Mouse (Mus musculus) forebrain, embryonic 11.5 days (tissue): ENCODE measurements around the gene Col23a1. TPM values are rescaled to one million over a fixed set of nuclear protein-coding genes. Genes with fewer than 3 reads are reported as not detected.

Experiments
- ATAC-seq: fragments of 200-750 bp; cut with Nextera tagmentation; replicated peaks from 2 replicates; pipeline ENCODE4 v1.8.0; 2017; ENCODE audit warnings: moderate TSS enrichment; ENCODE audit not compliant: low FRiP score
- DNase-seq: peaks from one replicate; pipeline ENCODE4 v3.0.0-alpha.2; 2017; ENCODE audit warnings: low spot score
- H3K27ac ChIP-seq: fragments of 300-500 bp; sonication (generic); 2 replicates; pipeline ENCODE4 v1.5.1; 2014; ENCODE audit warnings: low read depth, low read length
- H3K27me3 ChIP-seq: fragments of 300-500 bp; sonication (generic); 2 replicates; pipeline ENCODE4 v1.6.1; 2014; ENCODE audit warnings: mild to moderate bottlenecking, low read length, mixed read lengths; ENCODE audit not compliant: control insufficient read depth, insufficient read depth
- H3K36me3 ChIP-seq: fragments of 300-500 bp; sonication (generic); 2 replicates; pipeline ENCODE4 v1.6.1; 2014; ENCODE audit warnings: mild to moderate bottlenecking, low read length, moderate library complexity, mixed read lengths; ENCODE audit not compliant: control insufficient read depth, insufficient read depth
- H3K4me1 ChIP-seq: fragments of 300-500 bp; sonication (generic); replicated peaks from 2 replicates; pipeline ENCODE4 v1.6.1; 2014; ENCODE audit warnings: low read length, mixed read lengths; ENCODE audit not compliant: control insufficient read depth, insufficient read depth
- H3K4me2 ChIP-seq: fragments of 300-500 bp; sonication (generic); 2 replicates; pipeline ENCODE4 v1.6.1; 2014; ENCODE audit warnings: low read depth, mild to moderate bottlenecking, low read length, moderate library complexity, mixed read lengths; ENCODE audit not compliant: severe bottlenecking
- H3K4me3 ChIP-seq: fragments of 300-500 bp; sonication (generic); 2 replicates; pipeline ENCODE4 v1.5.1; 2014; ENCODE audit warnings: low read depth, low read length
- H3K9ac ChIP-seq: fragments of 300-500 bp; sonication (generic); 2 replicates; pipeline ENCODE4 v1.6.1; 2014; ENCODE audit warnings: low read length
- H3K9me3 ChIP-seq: fragments of 300-500 bp; sonication (generic); 2 replicates; pipeline ENCODE4 v1.6.1; 2016; ENCODE audit warnings: low read length, mixed read lengths; ENCODE audit not compliant: control insufficient read depth
- WGBS: fragments of 180-500 bp; shearing (Covaris S2); extraction: QIAGEN DNeasy Blood & Tissue Kit; methylation state at CpG from one replicate; pipeline ENCODE4 v1.1.7; 2014; 5-methylcytosine and 5-hydroxymethylcytosine counted together
- polyA plus RNA-seq: library from polyadenylated mRNA; unstranded; fragments of >200 nt; fragmentation: Nextera tagmentation; extraction: Ambion mirVana; gene quantifications from 2 replicates; pipeline ENCODE4 v1.2.1, GENCODE M21; 2014

The Col23a1 gene
- polyA plus RNA-seq, 1 experiment from 2014 or later, result 7.5 TPM

DNA sequence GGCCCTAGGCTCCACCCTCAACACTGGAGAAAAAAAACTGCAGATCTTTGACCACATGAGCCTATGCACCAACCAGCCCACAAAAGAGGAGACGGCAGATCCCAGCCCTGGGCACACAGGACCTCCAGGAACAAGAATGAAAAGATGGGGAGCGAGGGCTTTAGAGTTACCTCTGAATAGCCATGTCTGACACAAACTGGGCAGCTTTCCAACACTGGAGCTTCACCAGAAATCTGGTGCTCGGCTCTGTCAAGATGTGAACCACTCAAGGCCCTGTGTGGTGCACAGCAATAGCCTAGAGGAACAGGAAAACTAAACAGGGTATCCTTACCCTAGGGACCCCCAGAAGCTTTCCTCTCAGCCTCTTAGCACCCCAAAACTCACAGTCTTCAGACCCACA lies 215.2 kb downstream of the Col23a1 start:
- H3K27ac ChIP-seq, result no peak overlapping the region
- no peaks in the 10 kb centered on the region for H3K4me1 ChIP-seq
- no peaks in the 10 kb centered on the region for H3K36me3 ChIP-seq
- ATAC-seq, result no peak
- no peaks in the 10 kb centered on the region for H3K9me3 ChIP-seq
- H3K4me3 ChIP-seq, result no peak overlapping the region
- no peak overlapping the region for H3K9ac ChIP-seq
- DNase-seq, result no peak
- H3K27me3 ChIP-seq, result no peaks in the 10 kb centered on the region
- WGBS, result 81% methylated on average over 3 of the region's 3 CpGs
- H3K4me2 ChIP-seq, result no peak overlapping the region

DNA sequence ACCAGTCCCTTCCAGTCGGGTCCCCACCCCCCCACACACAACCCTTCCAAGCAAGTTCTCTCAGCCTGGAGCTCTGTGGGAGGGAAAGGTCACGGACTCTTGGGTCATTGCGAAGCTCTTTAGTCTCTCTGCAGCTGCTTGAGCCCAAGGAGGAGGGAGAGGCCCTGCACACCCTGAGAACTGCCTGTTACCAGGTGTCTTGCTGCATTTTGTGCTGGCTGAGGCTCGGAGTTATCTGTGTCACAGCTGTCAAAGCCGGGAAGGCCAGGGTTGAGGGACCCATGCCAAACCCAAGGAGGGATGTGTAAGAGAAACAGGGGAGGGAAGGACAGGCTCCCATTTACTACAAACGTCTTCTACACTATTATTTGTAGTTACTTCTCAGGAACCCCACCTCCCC lies 218.3 kb downstream of the Col23a1 start:
- Histone ChIP-seq H3K27me3 (no peaks in the 10 kb centered on the region), H3K36me3 (no peaks in the 10 kb centered on the region), H3K27ac (no peak overlapping the region), H3K9ac (no peak overlapping the region), H3K4me3 (no peak overlapping the region), H3K4me2 (no peak overlapping the region), H3K4me1 (no peaks in the 10 kb centered on the region), H3K9me3 (no peaks in the 10 kb centered on the region)
- ATAC-seq (no peak), DNase-seq (no peak)
- WGBS, result 64% methylated on average over 6 of the region's 6 CpGs

DNA sequence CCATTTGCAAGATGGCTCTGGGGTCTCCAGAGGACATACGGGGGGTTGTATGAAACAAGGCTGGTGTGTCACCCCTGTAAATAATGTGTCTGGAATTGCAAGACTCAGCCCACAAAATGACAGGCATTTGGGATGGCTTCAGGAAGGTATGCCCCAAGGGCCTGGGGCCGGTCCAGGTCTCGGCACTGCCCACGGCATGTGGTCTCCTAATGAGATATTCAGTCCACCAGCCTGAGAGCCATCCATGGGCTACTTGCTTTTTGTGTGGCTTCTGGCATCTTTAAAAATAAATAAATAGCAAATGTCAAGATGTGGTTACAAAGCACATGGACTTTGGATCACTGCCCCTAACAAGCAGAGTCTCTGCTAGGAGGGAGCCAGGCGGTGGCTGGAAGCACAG lies 219.5 kb downstream of the Col23a1 start:
- H3K27me3 ChIP-seq, result no peaks in the 10 kb centered on the region
- no peak overlapping the region for H3K27ac ChIP-seq
- H3K36me3 ChIP-seq, result no peaks in the 10 kb centered on the region
- no peaks in the 10 kb centered on the region for H3K4me1 ChIP-seq
- no peaks in the 10 kb centered on the region for H3K9me3 ChIP-seq
- H3K9ac ChIP-seq, result no peak overlapping the region
- DNase-seq, result no peak
- 80% methylated on average over 5 of the region's 5 CpGs for whole genome bisulfite sequencing
- H3K4me2 ChIP-seq, result no peak overlapping the region
- ATAC-seq, result no peak
- H3K4me3 ChIP-seq, result no peak overlapping the region

DNA sequence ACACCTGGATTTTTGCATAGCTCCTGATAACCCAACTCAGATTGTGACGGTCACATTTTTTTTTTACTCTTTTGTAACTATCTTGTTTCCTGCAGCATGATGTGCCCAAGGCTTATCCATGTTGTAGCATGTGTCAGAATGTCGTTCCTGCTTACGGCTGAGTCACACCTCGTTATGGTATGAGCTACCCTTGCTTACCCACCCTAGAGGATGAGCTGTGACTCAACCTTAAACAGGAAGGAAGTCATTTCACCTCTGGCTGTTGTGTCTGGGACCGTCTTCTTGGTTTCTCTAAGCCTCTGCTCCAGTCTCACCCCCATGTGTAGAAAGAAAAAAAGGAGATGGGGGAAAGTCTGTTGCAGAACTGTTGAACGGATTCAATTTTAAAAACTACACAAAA lies 223.3 kb downstream of the Col23a1 start:
- H3K4me1 ChIP-seq, result no peaks in the 10 kb centered on the region
- H3K4me3 ChIP-seq, result no peak overlapping the region
- WGBS, result 91% methylated on average over 6 of the region's 6 CpGs
- no peaks in the 10 kb centered on the region for H3K36me3 ChIP-seq
- ATAC-seq (no peak), DNase-seq (no peak)
- H3K9ac ChIP-seq, result no peak overlapping the region
- no peak overlapping the region for H3K4me2 ChIP-seq
- no peaks in the 10 kb centered on the region for H3K9me3 ChIP-seq
- H3K27ac ChIP-seq, result no peak overlapping the region
- H3K27me3 ChIP-seq, result no peaks in the 10 kb centered on the region

DNA sequence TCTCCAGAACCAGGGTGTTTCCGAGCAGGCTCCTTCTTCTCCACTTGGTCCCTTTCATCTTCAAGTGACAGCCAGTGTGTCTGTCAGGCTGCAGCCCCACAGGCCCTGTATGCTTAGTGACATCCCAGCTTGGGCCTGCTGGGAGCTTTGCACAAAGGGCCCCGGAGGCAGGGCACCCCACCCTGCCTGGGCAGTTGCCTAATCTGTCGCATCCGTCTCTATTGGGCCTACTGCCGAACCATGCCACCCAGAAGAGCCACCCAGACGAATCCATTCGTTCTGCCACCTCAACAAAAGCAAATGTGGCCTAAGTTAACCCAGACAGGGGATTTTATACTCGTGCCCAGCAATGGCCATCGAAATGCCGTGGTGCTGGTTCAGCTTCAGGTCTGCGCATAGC lies 225.6 kb downstream of the Col23a1 start:
- no peaks in the 10 kb centered on the region for H3K27me3 ChIP-seq
- DNase-seq, result no peak
- no peak overlapping the region for H3K27ac ChIP-seq
- 85% methylated on average over 11 of the region's 11 CpGs for WGBS
- H3K9me3 ChIP-seq, result no peaks in the 10 kb centered on the region
- no peak overlapping the region for H3K9ac ChIP-seq
- H3K4me2 ChIP-seq, result no peak overlapping the region
- no peak for ATAC-seq
- H3K4me1 ChIP-seq, result no peaks in the 10 kb centered on the region
- no peak overlapping the region for H3K4me3 ChIP-seq
- H3K36me3 ChIP-seq, result no peaks in the 10 kb centered on the region

DNA sequence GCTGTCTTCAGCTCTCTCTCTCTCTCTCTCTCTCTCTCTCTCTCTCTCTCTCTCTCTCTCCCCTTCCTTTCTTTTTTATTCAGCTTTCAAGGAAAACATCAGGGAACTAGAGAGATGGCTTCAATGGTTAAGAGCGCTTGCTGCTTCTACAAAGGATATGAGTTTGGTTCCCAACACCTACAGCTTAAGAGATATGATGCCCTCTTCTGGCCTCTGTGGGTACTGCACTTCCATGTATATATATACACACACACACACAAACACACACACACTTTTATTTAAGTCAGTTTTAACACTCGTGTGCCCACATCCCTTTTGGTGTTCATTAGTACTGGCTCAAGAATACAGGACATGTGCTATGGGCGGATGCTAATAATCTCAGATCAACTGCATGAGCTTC lies 228.4 kb downstream of the Col23a1 start:
- no peak overlapping the region for H3K9ac ChIP-seq
- H3K4me2 ChIP-seq, result no peak overlapping the region
- DNase-seq, result no peak
- no peaks in the 10 kb centered on the region for H3K27me3 ChIP-seq
- ATAC-seq, result no peak
- H3K4me1 ChIP-seq, result no peaks in the 10 kb centered on the region
- WGBS, result 94% methylated on average over 3 of the region's 3 CpGs
- no peak overlapping the region for H3K27ac ChIP-seq
- H3K4me3 ChIP-seq, result no peak overlapping the region
- no peaks in the 10 kb centered on the region for H3K36me3 ChIP-seq
- no peaks in the 10 kb centered on the region for H3K9me3 ChIP-seq

DNA sequence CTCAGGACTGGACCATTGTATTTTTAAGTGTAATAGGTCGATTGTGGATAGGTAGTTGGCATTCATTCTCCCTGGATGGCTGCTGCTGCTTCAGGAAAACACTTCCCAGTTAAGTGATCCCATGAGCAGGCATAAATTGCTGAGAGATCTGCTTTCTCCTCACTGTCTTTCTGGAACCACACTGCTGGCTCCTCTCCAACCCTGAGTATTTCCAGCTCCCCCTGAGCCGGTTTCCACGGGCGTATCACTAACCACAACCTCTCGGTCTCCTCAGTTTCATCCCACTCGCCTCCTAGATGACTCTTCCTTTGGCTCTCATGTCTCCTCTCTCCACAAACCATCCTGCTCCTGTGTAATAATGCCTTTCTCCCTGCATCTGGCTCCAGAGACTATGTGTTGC lies 228.9 kb downstream of the Col23a1 start:
- Histone ChIP-seq H3K27me3 (no peaks in the 10 kb centered on the region), H3K36me3 (no peaks in the 10 kb centered on the region), H3K4me1 (no peaks in the 10 kb centered on the region), H3K9me3 (no peaks in the 10 kb centered on the region), H3K9ac (no peak overlapping the region), H3K27ac (no peak overlapping the region), H3K4me2 (no peak overlapping the region), H3K4me3 (no peak overlapping the region)
- WGBS, result 92% methylated on average over 6 of the region's 6 CpGs
- DNase-seq (no peak), ATAC-seq (no peak)

DNA sequence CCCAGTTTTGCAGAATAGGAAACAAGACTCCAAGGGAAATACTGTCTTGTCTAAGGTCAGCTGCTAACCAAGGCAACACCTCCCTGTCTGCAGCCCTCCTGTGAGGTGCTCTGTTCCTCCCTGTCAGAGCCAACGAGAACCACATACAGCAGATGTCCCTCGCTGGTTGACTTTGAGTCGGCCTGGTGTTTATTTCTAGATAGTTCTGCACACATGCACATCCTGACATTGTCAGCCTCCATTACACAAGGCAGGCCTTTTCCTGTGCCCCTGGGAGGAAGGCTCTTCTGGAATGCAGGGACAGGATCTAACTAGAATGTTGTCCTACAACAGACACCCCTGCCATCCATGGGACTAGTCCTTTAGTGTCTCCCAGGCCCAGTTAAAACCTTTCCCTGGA lies 231.7 kb downstream of the Col23a1 start:
- Histone ChIP-seq H3K4me3 (no peak overlapping the region), H3K27ac (no peak overlapping the region), H3K4me2 (no peak overlapping the region), H3K9ac (no peak overlapping the region), H3K4me1 (no peaks in the 10 kb centered on the region), H3K36me3 (no peaks in the 10 kb centered on the region), H3K27me3 (no peaks in the 10 kb centered on the region), H3K9me3 (no peaks in the 10 kb centered on the region)
- 70% methylated on average over 3 of the region's 3 CpGs for WGBS
- no peak for DNase-seq
- no peak for ATAC-seq

DNA sequence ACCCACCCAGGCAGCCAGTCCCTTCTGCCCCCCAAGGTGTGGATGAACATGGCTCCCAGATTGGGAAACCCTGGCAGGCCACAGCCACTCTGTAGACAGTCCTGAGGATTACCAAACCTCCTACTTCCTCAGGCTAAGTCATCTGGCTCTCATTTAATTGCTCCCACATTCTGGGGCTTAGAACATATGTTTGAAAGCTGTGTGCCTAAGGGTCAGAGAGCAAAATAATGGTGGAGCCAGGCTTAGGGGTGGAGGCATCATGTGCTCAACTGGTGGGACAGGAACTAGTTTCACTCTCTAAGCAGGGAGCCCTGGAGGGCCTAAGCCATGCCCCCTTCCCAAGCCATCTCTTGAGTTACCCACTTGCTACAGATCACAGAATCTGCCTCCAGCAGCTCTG lies 233.5 kb downstream of the Col23a1 start:
- Histone ChIP-seq H3K4me1 (no peaks in the 10 kb centered on the region), H3K4me3 (no peak overlapping the region), H3K9ac (no peak overlapping the region), H3K36me3 (no peaks in the 10 kb centered on the region), H3K4me2 (no peak overlapping the region), H3K27me3 (no peaks in the 10 kb centered on the region), H3K9me3 (no peaks in the 10 kb centered on the region), H3K27ac (no peak overlapping the region)
- ATAC-seq, result no peak
- no peak for DNase-seq
